Mouse (Mus musculus) left cerebral cortex, adult 2 months (tissue): ENCODE data around the gene Naa35. TPM values are rescaled to one million over a fixed set of nuclear protein-coding genes. Genes with fewer than 3 reads are reported as not detected.

Experiments
- DNase-seq, 2 experiments: peaks; one replicate each; pipeline ENCODE4 v3.0.0; 2021 to 2022; ENCODE audit warnings: low spot score in 2 of 2, mixed read lengths in 1 of 2; ENCODE audit errors: extremely low spot score in 1 of 2
- H3K27ac ChIP-seq: fragments of 200-600 bp; 2 replicates; pipeline ENCODE4 v1.8.1; 2022
- H3K4me3 ChIP-seq: fragments of 200-600 bp; 2 replicates; pipeline ENCODE4 v1.8.1; 2022
- CTCF ChIP-seq: fragments of 200-600 bp; IDR thresholded peaks from 2 replicates; pipeline ENCODE4 v1.8.1; 2022; ENCODE audit warnings: antibody characterized with exemption, mild to moderate bottlenecking, moderate library complexity
- intact Hi-C: fragments of 180-260 bp; cut with DNase I; formaldehyde crosslinking; loops from one replicate; pipeline ENCODE4 v1.15.1; 2025
- total RNA-seq, 2 experiments: library from RNA; stranded (reverse); gene quantifications; 2 replicates each; pipeline ENCODE4 v1.2.3; 2021

Naa35 gene
- total RNA-seq, 2 experiments from 2014 or later: 95.1 to 98.1 TPM

- intact Hi-C loops: no loop called here
- DNase-seq: no peak
- TF ChIP-seq CTCF: no peak
- no peak overlapping the region for H3K27ac ChIP-seq
- H3K4me3 ChIP-seq: no peak overlapping the region
Measured at GRCm38 (mm10) chr13:59615554-59615953, 30.5 kb downstream of the Naa35 start.

- Histone ChIP-seq H3K27ac (no peak overlapping the region), H3K4me3 (no peak overlapping the region)
- no peak for DNase-seq
- TF ChIP-seq CTCF: no peak
- intact Hi-C loops: no loop called here
Measured at GRCm38 (mm10) chr13:59618463-59618862, 33.4 kb downstream of the Naa35 start.

GRCm38 (mm10) chr13:59621643-59622489 lies 36.8 kb downstream of the Naa35 start:
- intact Hi-C loops: no loop called here
- no peak overlapping the region for H3K4me3 ChIP-seq
- H3K27ac ChIP-seq: no peak overlapping the region
- no peak for DNase-seq
- no peak for TF ChIP-seq CTCF

GRCm38 (mm10) chr13:59624389-59624788 lies 39.3 kb downstream of the Naa35 start:
- intact Hi-C loops: no loop called here
- TF ChIP-seq CTCF: no peak
- no peak overlapping the region for H3K4me3 ChIP-seq
- no peak overlapping the region for H3K27ac ChIP-seq
- DNase-seq: no peak

- intact Hi-C loops: no loop called here
- no peak for DNase-seq
- Histone ChIP-seq H3K27ac (no peak overlapping the region), H3K4me3 (no peak overlapping the region)
- TF ChIP-seq CTCF: no peak
Measured at GRCm38 (mm10) chr13:59624903-59625302, 39.8 kb downstream of the Naa35 start.

GRCm38 (mm10) chr13:59626739-59627138 lies 41.7 kb downstream of the Naa35 start:
- intact Hi-C loops: no loop called here
- no peak overlapping the region for H3K4me3 ChIP-seq
- no peak overlapping the region for H3K27ac ChIP-seq
- no peak for DNase-seq
- TF ChIP-seq CTCF: no peak

- Histone ChIP-seq H3K27ac (no peak overlapping the region), H3K4me3 (no peak overlapping the region)
- TF ChIP-seq CTCF: no peak
- intact Hi-C loops: no loop called here
- no peak for DNase-seq
Measured at GRCm38 (mm10) chr13:59634637-59635036, 49.6 kb downstream of the Naa35 start.

- no peak overlapping the region for H3K4me3 ChIP-seq
- TF ChIP-seq CTCF: no peak
- intact Hi-C loops: loop anchor here (2.0 kb wide), 1 partner anchor 91 kb away; no protein-coding TSS in a partner anchor
- no peak for DNase-seq
- no peak overlapping the region for H3K27ac ChIP-seq
Measured at GRCm38 (mm10) chr13:59637800-59638199, 52.7 kb downstream of the Naa35 start.

- no peak for DNase-seq
- H3K27ac ChIP-seq: no peak overlapping the region
- no peak overlapping the region for H3K4me3 ChIP-seq
- no peak for TF ChIP-seq CTCF
- intact Hi-C loops: loop anchor here (2.0 kb wide), 1 partner anchor 89 kb away; no protein-coding TSS in a partner anchor
Measured at GRCm38 (mm10) chr13:59639368-59640177, 54.5 kb downstream of the Naa35 start.

- no peak overlapping the region for H3K27ac ChIP-seq
- no peak for DNase-seq
- intact Hi-C loops: no loop called here
- no peak overlapping the region for H3K4me3 ChIP-seq
- no peak for TF ChIP-seq CTCF
Measured at GRCm38 (mm10) chr13:59640178-59640440, 55.0 kb downstream of the Naa35 start.

GRCm38 (mm10) chr13:59642818-59643217 lies 57.8 kb downstream of the Naa35 start:
- Histone ChIP-seq H3K4me3 (no peak overlapping the region), H3K27ac (no peak overlapping the region)
- no peak for DNase-seq
- intact Hi-C loops: no loop called here
- TF ChIP-seq CTCF: no peak

- DNase-seq: no peak
- intact Hi-C loops: no loop called here
- no peak for TF ChIP-seq CTCF
- Histone ChIP-seq H3K4me3 (no peak overlapping the region), H3K27ac (no peak overlapping the region)
Measured at GRCm38 (mm10) chr13:59645491-59645890, 60.4 kb downstream of the Naa35 start.
